Mouse (Mus musculus) liver, embryonic 14.5 days (tissue): Measurements from ENCODE around the gene Akt3. TPM values are rescaled to one million over a fixed set of nuclear protein-coding genes. Genes with fewer than 3 reads are reported as not detected.
A peak's percentile ranks its signal among the peaks of the same experiment; 100 is the strongest.

Experiments
- ATAC-seq: fragments of 200-750 bp; cut with Nextera tagmentation; 2 replicates; pipeline ENCODE4 v1.8.0; 2017; ENCODE audit warnings: moderate number of reproducible peaks, mild to moderate bottlenecking, moderate library complexity; ENCODE audit not compliant: insufficient read depth
- DNase-seq, 3 experiments: peaks; one replicate each; pipeline ENCODE4 v3.0.0-alpha.2; 2012 to 2013; ENCODE audit warnings: low read depth in 3 of 3, low spot score in 3 of 3
- H3K27ac ChIP-seq: fragments of 300-500 bp; sonication (generic); 2 replicates; pipeline ENCODE4 v1.5.1; 2014; ENCODE audit warnings: moderate library complexity, mild to moderate bottlenecking, control low read depth, inconsistent platforms
- H3K27me3 ChIP-seq: fragments of 300-500 bp; sonication (generic); 2 replicates; pipeline ENCODE4 v1.6.1; 2014; ENCODE audit warnings: mild to moderate bottlenecking, low read length, moderate library complexity; ENCODE audit not compliant: control insufficient read depth, insufficient read depth
- H3K36me3 ChIP-seq: fragments of 300-500 bp; sonication (generic); replicated peaks from 2 replicates; pipeline ENCODE4 v1.6.1; 2014; ENCODE audit warnings: low read depth; ENCODE audit not compliant: control insufficient read depth, insufficient read depth
- H3K4me1 ChIP-seq, 2 experiments: fragments of 200-500 bp in 1 of 2; fragments of 300-500 bp in 1 of 2; sonication (generic) in 1 of 2; replicated peaks; 2 replicates each; pipeline ENCODE4 v1.6.1; 2012 to 2014; ENCODE audit warnings: antibody characterized with exemption in 1 of 2, inconsistent platforms in 1 of 2, low read length in 1 of 2; ENCODE audit not compliant: control insufficient read depth in 2 of 2, insufficient read depth in 2 of 2
- H3K4me2 ChIP-seq: fragments of 300-500 bp; sonication (generic); 2 replicates; pipeline ENCODE4 v1.6.1; 2014; ENCODE audit warnings: low read depth, mild to moderate bottlenecking, control low read depth, moderate library complexity
- H3K4me3 ChIP-seq, 2 experiments: fragments of 200-500 bp in 1 of 2; fragments of 300-500 bp in 1 of 2; sonication (generic) in 1 of 2; 2 replicates each; pipeline ENCODE4 v1.5.1; 2012 to 2014; ENCODE audit warnings: low read depth in 2 of 2, low read length in 2 of 2, mild to moderate bottlenecking in 2 of 2, control low read depth in 1 of 2, inconsistent platforms in 1 of 2, moderate library complexity in 1 of 2; ENCODE audit not compliant: insufficient read depth in 1 of 2
- H3K9ac ChIP-seq: fragments of 300-500 bp; sonication (generic); replicated peaks from 2 replicates; pipeline ENCODE4 v1.6.1; 2014; ENCODE audit warnings: mild to moderate bottlenecking, control low read depth, moderate library complexity
- H3K9me3 ChIP-seq: fragments of 300-500 bp; sonication (generic); 2 replicates; pipeline ENCODE4 v1.6.1; 2016; ENCODE audit warnings: low read length, mixed read lengths; ENCODE audit not compliant: control insufficient read depth
- CTCF ChIP-seq: IDR thresholded peaks from 2 replicates; pipeline ENCODE4 v1.5.1; 2016; ENCODE audit warnings: antibody characterized with exemption, low read depth, control low read depth
- EP300 ChIP-seq: IDR thresholded peaks from 2 replicates; pipeline ENCODE4 v1.6.1; 2016; ENCODE audit warnings: antibody characterized with exemption, low read depth
- WGBS: fragments of 180-500 bp; shearing (Covaris S2); extraction: QIAGEN DNeasy Blood & Tissue Kit; methylation state at CpG from one replicate; pipeline ENCODE4 v1.1.7; 2014; ENCODE audit not compliant: insufficient replicate concordance; 5-methylcytosine and 5-hydroxymethylcytosine counted together
- polyA plus RNA-seq, 2 experiments: library from polyadenylated mRNA; depleted of rRNA in 1 of 2; stranded (reverse) in 1 of 2; unstranded in 1 of 2; fragments of >200 nt; fragmentation: Nextera tagmentation in 1 of 2; extraction: Ambion mirVana in 1 of 2; gene quantifications; 2 replicates each; pipeline versions ENCODE4 v1.2.1 to v1.2.3; 2012 to 2014

Gene Akt3
- polyA plus RNA-seq, 2 experiments = 0.56 to 1.1 TPM

DNA sequence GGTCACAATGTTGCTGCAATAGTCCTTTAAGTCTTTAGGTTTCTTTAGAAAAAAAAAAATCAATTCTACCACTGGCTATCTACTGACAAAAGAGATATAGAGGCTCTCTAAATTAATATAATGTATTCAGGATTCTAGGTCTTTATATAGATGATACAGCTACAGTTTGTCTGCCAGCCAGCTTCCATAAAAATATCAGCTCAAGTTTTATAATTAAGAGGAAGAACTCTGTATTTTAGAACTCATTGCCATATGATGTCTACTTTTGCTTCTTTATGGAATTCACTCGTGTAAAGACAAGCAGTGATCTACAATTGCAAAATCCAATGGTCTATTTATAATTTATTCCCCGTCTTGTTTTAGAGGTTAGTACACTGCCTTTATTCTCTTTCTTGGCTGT, 188.8 kb downstream of the Akt3 start:
- H3K9ac ChIP-seq = no peak overlapping the region
- no peaks in the 10 kb centered on the region for H3K9me3 ChIP-seq
- H3K36me3 ChIP-seq = no peaks in the 10 kb centered on the region
- TF ChIP-seq EP300 = no peak
- TF ChIP-seq CTCF = no peak
- no peak overlapping the region for H3K4me2 ChIP-seq
- no peak for DNase-seq
- H3K27ac ChIP-seq = no peak overlapping the region
- ATAC-seq = no peak
- WGBS = 57% methylated on average over 2 of the region's 2 CpGs
- H3K4me3 ChIP-seq = no peak overlapping the region
- H3K4me1 ChIP-seq = no peaks in the 10 kb centered on the region
- no peaks in the 10 kb centered on the region for H3K27me3 ChIP-seq

DNA sequence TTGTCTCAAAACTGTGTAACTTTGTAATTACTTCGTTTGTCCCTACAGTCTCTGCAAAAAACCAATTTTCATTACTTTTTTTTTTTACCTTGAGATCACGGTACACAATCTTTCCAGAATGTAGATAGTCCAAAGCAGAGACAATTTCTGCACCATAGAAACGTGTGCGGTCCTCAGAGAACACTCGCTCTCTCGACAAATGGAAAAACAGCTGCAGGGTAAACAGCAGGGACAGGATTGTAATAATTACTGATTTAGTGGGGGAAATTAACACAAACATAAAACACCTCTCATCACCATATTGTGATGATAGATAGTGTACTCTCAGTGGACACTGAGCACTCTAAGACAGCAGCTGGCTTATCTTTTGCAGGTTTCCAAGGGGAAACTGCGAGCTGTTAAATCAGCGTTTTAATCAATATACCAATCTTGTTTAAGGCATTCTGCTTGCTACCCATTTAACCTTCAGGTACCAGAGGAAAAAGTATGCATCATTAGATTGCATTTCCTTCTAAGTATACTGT, 190.8 kb downstream of the Akt3 start:
- 72% methylated on average over 8 of the region's 8 CpGs for WGBS
- DNase-seq (no peak), ATAC-seq (no peak)
- Histone ChIP-seq H3K4me1 (no peaks in the 10 kb centered on the region), H3K4me2 (no peak overlapping the region), H3K27ac (no peak overlapping the region), H3K36me3 (no peaks in the 10 kb centered on the region), H3K9ac (no peak overlapping the region), H3K4me3 (no peak overlapping the region), H3K9me3 (no peaks in the 10 kb centered on the region), H3K27me3 (no peaks in the 10 kb centered on the region)
- TF ChIP-seq CTCF (no peak), EP300 (no peak)

DNA sequence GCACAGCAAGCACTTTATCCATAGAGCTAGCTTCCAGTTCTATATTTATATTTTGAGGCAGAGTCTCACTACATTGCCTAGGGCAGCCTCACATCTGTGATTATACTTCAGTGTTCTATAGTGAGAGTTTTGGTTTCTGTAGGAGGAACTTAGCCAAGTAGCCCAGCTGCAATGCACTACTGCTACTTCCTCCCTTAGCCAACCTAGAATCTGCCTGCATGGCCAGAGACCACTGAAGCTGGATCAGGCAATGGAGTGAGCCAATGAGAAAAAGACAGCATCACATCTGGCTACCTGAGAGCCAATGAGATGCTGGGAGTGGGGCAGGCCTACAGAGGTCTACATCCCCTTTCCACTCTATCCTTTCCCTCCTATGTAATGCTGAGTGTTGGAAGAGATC, 192.3 kb downstream of the Akt3 start:
- H3K27me3 ChIP-seq = no peaks in the 10 kb centered on the region
- no peaks in the 10 kb centered on the region for H3K36me3 ChIP-seq
- no peak overlapping the region for H3K4me3 ChIP-seq
- ATAC-seq (0 out of 2 replicates have a peak, but pooled peaks have one; percentile 6), DNase-seq (no peak)
- H3K27ac ChIP-seq = no peak overlapping the region
- no peak overlapping the region for H3K4me2 ChIP-seq
- no peaks in the 10 kb centered on the region for H3K9me3 ChIP-seq
- no peak overlapping the region for H3K9ac ChIP-seq
- no peak for TF ChIP-seq CTCF
- no peak for TF ChIP-seq EP300
- no peaks in the 10 kb centered on the region for H3K4me1 ChIP-seq

DNA sequence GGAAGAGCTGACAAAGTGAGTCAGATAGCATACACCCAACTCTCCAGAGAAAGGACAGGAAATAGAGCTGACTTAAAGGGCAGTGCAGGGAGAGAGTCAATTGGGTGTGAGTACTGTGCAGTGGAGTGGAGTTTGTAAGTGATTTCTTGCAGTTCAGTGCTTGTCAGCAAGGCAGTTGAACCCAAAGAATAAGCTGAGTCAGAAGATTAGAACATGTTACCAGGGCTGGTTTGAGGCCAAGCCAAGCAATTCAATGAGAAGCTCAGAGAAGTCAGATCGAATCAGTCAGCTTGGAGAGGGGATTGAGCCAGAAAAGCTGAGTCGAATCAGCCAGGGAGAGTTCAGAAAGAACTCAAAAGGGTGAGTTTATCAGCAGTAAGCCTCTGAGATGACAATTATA, 196.2 kb downstream of the Akt3 start:
- no peaks in the 10 kb centered on the region for H3K27me3 ChIP-seq
- no peaks in the 10 kb centered on the region for H3K9me3 ChIP-seq
- H3K27ac ChIP-seq = no peak overlapping the region
- no peaks in the 10 kb centered on the region for H3K36me3 ChIP-seq
- 65% methylated on average over 2 of the region's 2 CpGs for WGBS
- ATAC-seq (no peak), DNase-seq (no peak)
- H3K9ac ChIP-seq = no peak overlapping the region
- no peak overlapping the region for H3K4me2 ChIP-seq
- no peak overlapping the region for H3K4me3 ChIP-seq
- no peaks in the 10 kb centered on the region for H3K4me1 ChIP-seq
- TF ChIP-seq EP300 = no peak
- no peak for TF ChIP-seq CTCF

DNA sequence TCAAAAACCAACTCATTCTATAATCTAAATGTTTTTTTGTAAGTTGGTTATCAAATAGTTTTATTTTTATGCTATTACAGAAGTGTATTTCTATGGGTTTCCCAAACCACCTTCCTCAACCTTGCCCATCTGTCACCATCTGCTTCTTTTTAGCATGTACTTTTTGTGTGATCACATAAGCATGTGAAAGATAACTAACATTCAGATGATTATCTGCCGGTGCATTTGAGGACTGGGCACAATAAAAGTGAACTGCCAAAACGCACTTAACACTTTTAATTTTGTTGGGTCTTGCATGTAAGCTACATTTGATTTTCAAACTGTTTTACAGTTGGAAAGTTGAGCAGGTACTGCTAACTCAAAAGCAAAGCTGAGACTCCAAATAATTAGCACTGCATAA, 203.1 kb downstream of the Akt3 start:
- no peak overlapping the region for H3K4me2 ChIP-seq
- H3K27me3 ChIP-seq = no peaks in the 10 kb centered on the region
- no peaks in the 10 kb centered on the region for H3K4me1 ChIP-seq
- no peak for ATAC-seq
- WGBS = 53% methylated on average over 2 of the region's 2 CpGs
- DNase-seq = no peak
- H3K4me3 ChIP-seq = no peak overlapping the region
- no peak for TF ChIP-seq EP300
- no peak for TF ChIP-seq CTCF
- no peaks in the 10 kb centered on the region for H3K9me3 ChIP-seq
- no peak overlapping the region for H3K9ac ChIP-seq
- H3K27ac ChIP-seq = no peak overlapping the region
- H3K36me3 ChIP-seq = no peaks in the 10 kb centered on the region
